ENCODE assay signal across 9 mouse cellular contexts in the genomic region with DNA sequence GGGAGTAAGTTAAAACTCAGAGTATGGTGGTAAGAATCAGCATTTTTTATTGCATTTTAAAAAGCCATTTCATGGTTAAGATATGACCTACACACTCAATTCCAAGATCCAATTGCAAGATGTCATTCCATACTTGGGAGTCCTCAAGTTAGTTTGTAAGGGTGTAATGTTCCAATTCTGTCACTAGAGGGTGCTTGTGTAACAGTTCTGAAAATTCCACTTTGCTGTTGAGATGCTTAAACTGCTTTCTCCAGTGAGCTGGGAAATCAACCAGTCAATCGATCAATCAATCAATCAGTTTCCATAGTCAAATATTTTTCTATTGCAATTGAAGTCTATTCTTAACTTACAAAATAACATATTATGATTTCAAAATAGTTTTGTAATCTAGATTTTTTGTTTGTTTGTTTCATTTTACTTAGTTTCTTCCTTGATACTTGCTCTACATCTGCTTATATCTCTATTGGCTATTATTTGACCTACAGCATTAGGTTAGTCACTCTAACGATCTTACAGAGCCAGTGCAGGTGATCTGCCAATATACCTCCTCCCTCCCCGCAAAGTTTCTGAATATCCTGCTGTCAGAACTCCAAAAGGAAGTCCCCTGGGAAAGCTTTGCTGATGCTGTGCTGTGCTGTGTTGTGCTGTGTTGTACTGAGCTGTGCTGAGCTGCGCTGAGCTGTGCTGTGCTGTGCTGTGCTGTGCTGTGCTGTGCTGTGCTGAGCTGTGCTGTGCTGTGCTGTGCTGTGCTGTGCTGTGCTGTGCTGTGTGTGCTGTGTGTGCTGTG.
DNase-seq lines count a peak whose midpoint lies in the region; ATAC-seq and TF ChIP-seq lines count a peak whose summit lies in the region.
"Had no signal": no experiment of that assay in that cellular context is flagged by ENCODE, and none has a peak within 500 bp of the region (broad histone marks: within the 10 kb centered on the region; RNA-seq: fewer than 3 reads in every experiment).

No protein-coding gene starts in this region.

- no peaks in the 10 kb centered on the region for H3K36me3 ChIP-seq in kidney, embryonic 16.5 days (ENCODE audit: insufficient read depth, low read length)
- H3K36me3 ChIP-seq in E14TG2a.4 (ENCODE audit: insufficient read depth, low read length): no peaks in the 10 kb centered on the region
- no peaks in the 10 kb centered on the region for H3K36me3 ChIP-seq in hindbrain, embryonic 15.5 days
- H3K36me3 ChIP-seq in neural tube, embryonic 14.5 days (ENCODE audit: control insufficient read depth, insufficient read depth, low read length): no peaks in the 10 kb centered on the region
- H3K36me3 ChIP-seq: stomach, embryonic 15.5 days had no signal

- no peak for ATAC-seq in kidney, embryonic 16.5 days (ENCODE audit: low FRiP score, low TSS enrichment)
- ATAC-seq in hindbrain, embryonic 15.5 days (ENCODE audit: low FRiP score, low read depth): peak; percentile 60; the same call in 1 of the 2 replicates
- ATAC-seq in neural tube, embryonic 14.5 days (ENCODE audit: low read depth): peak; percentile 57; the same call in 1 of the 2 replicates

- no peak overlapping the region for H3K4me2 ChIP-seq in kidney, embryonic 16.5 days (replicated peaks; ENCODE audit: low read depth, low read length)
- no peak overlapping the region for H3K4me2 ChIP-seq in hindbrain, embryonic 15.5 days
- H3K4me2 ChIP-seq in neural tube, embryonic 14.5 days (ENCODE audit: low read depth, low read length): no peak overlapping the region
- H3K4me2 ChIP-seq: stomach, embryonic 15.5 days had no signal

- no peaks in the 10 kb centered on the region for H3K9me3 ChIP-seq in kidney, embryonic 16.5 days (ENCODE audit: low read length)
- H3K9me3 ChIP-seq in E14TG2a.4 (ENCODE audit: low read length): peaks cover 16% of the 10 kb centered on the region
- H3K9me3 ChIP-seq in hindbrain, embryonic 15.5 days: no peaks in the 10 kb centered on the region
- H3K9me3 ChIP-seq in neural tube, embryonic 14.5 days (ENCODE audit: control insufficient read depth, low read length): no peaks in the 10 kb centered on the region
- H3K9me3 ChIP-seq: stomach, embryonic 15.5 days had no signal

- H3K27me3 ChIP-seq in kidney, embryonic 16.5 days (ENCODE audit: insufficient read depth, low read length): no peaks in the 10 kb centered on the region
- no peaks in the 10 kb centered on the region for H3K27me3 ChIP-seq in E14TG2a.4 (ENCODE audit: insufficient read depth, low read length)
- no peaks in the 10 kb centered on the region for H3K27me3 ChIP-seq in hindbrain, embryonic 15.5 days
- no peaks in the 10 kb centered on the region for H3K27me3 ChIP-seq in neural tube, embryonic 14.5 days (ENCODE audit: control insufficient read depth, insufficient read depth, low read length)
- H3K27me3 ChIP-seq: stomach, embryonic 15.5 days had no signal

- no peaks in the 10 kb centered on the region; the same call in 1 of the 2 replicates for H3K4me1 ChIP-seq in kidney, embryonic 16.5 days (ENCODE audit: insufficient read depth, low read length)
- H3K4me1 ChIP-seq in E14TG2a.4 (replicated peaks; ENCODE audit: low read depth, low read length): no peaks in the 10 kb centered on the region
- H3K4me1 ChIP-seq in hindbrain, embryonic 15.5 days (replicated peaks): 0 out of 2 replicates have a peak, but pooled peaks cover 4% of the 10 kb centered on the region
- H3K4me1 ChIP-seq in neural tube, embryonic 14.5 days (ENCODE audit: control insufficient read depth, insufficient read depth, low read length): no peaks in the 10 kb centered on the region
- H3K4me1 ChIP-seq: stomach, embryonic 15.5 days had no signal

- no peak overlapping the region for H3K4me3 ChIP-seq in kidney, embryonic 16.5 days (ENCODE audit: low read length)
- no peak overlapping the region for H3K4me3 ChIP-seq in E14TG2a.4 (replicated peaks; ENCODE audit: low read length)
- no peak overlapping the region for H3K4me3 ChIP-seq in hindbrain, embryonic 15.5 days
- no peak overlapping the region for H3K4me3 ChIP-seq in neural tube, embryonic 14.5 days (ENCODE audit: low read depth, low read length)
- H3K4me3 ChIP-seq: stomach, embryonic 15.5 days had no signal

- TF ChIP-seq CTCF in E14TG2a.4 (conservative IDR thresholded peaks at IDR 0.05; ENCODE audit: low read length): peak; percentile 57

- intact Hi-C loops in gastrocnemius, postnatal 14 days (cut with DNase I; ENCODE audit: low total_unique reads): loop anchor here (2.0 kb wide), 1 partner anchor 161 kb away; no protein-coding TSS in a partner anchor

- WGBS in kidney, embryonic 16.5 days: 51% methylated on average over 4 of the region's 4 CpGs
- 61% methylated on average over 4 of the region's 4 CpGs for WGBS in hindbrain, embryonic 15.5 days
- WGBS in neural tube, embryonic 14.5 days: 63% methylated on average over 4 of the region's 4 CpGs

- no peak overlapping the region for H3K27ac ChIP-seq in kidney, embryonic 16.5 days (ENCODE audit: low read length)
- no peak overlapping the region for H3K27ac ChIP-seq in hindbrain, embryonic 15.5 days (replicated peaks)
- H3K27ac ChIP-seq in neural tube, embryonic 14.5 days (ENCODE audit: low read depth, low read length): no peak overlapping the region
- H3K27ac ChIP-seq: stomach, embryonic 15.5 days had no signal

- H3K9ac ChIP-seq in kidney, embryonic 16.5 days (replicated peaks; ENCODE audit: low read length): no peak overlapping the region
- H3K9ac ChIP-seq in hindbrain, embryonic 15.5 days: no peak overlapping the region
- H3K9ac ChIP-seq in neural tube, embryonic 14.5 days (replicated peaks; ENCODE audit: low read depth, low read length): no peak overlapping the region
- H3K9ac ChIP-seq: stomach, embryonic 15.5 days had no signal

- peak; percentile 56 for DNase-seq in kidney, postnatal 14 days
- peak; percentile 61 for DNase-seq in ZHBTc4 (ENCODE audit: low read depth, low spot score)
- DNase-seq in right cerebral cortex, postnatal 4 days: no peak
- DNase-seq in gastrocnemius, postnatal 14 days: no peak

Comparison
In these comparisons a context has a peak if more than half of its experiments do, and no peak if none do; other contexts are left out.
1. DNase-seq: peak in kidney, postnatal 14 days (single experiment) and ZHBTc4 (single experiment); none in right cerebral cortex, postnatal 4 days (single experiment) and gastrocnemius, postnatal 14 days (single experiment).